Comparison of ENCODE assay signal across 9 mouse cellular contexts in genomic region chr1:126738291-126738640, GRCm38 (mm10).
DNase-seq lines count a peak whose midpoint lies in the region; ATAC-seq and TF ChIP-seq lines count a peak whose summit lies in the region.
"Had no signal": no experiment of that assay in that cellular context is flagged by ENCODE, and none has a peak within 500 bp of the region (broad histone marks: within the 10 kb centered on the region; RNA-seq: fewer than 3 reads in every experiment).

No protein-coding gene starts in this region.

- H3K36me3 ChIP-seq in heart, embryonic 11.5 days (ENCODE audit: control insufficient read depth, insufficient read depth, low read length) = no peaks in the 10 kb centered on the region
- H3K36me3 ChIP-seq in E14TG2a.4 (ENCODE audit: insufficient read depth, low read length) = no peaks in the 10 kb centered on the region
- no peaks in the 10 kb centered on the region for H3K36me3 ChIP-seq in forebrain, embryonic 15.5 days
- H3K36me3 ChIP-seq in liver, embryonic 15.5 days (replicated peaks) = no peaks in the 10 kb centered on the region

- intact Hi-C loops in heart, postnatal 14 days (cut with DNase I) = loop anchor here (5.0 kb wide), 2 partner anchors 94 to 189 kb away; partner anchors contain the start of gene Nckap5

- TF ChIP-seq CTCF in E14TG2a.4 (conservative IDR thresholded peaks at IDR 0.05; ENCODE audit: low read length) = no peak

- 5% methylated on average over 12 of the region's 12 CpGs for WGBS in heart, embryonic 11.5 days (ENCODE audit: insufficient replicate concordance)
- 2% methylated on average over 12 of the region's 12 CpGs for WGBS in forebrain, embryonic 15.5 days
- 5% methylated on average over 12 of the region's 12 CpGs for WGBS in liver, embryonic 15.5 days (ENCODE audit: insufficient replicate concordance)

- H3K4me2 ChIP-seq in heart, embryonic 11.5 days = peak overlapping the region; percentile 72
- peak overlapping the region; percentile 81 for H3K4me2 ChIP-seq in forebrain, embryonic 15.5 days (replicated peaks)
- peak overlapping the region; percentile 49 for H3K4me2 ChIP-seq in liver, embryonic 15.5 days

- DNase-seq in heart, postnatal 14 days = no peak
- DNase-seq in frontal cortex, adult 2 months (ENCODE audit: extremely low spot score in 1 of 2, low spot score in 1 of 2) = no peak
- DNase-seq in B cell, adult 2 months = no peak
- DNase-seq in cerebellum, adult 9-10 months = no peak

- no peak overlapping the region for H3K27ac ChIP-seq in heart, embryonic 11.5 days (ENCODE audit: low read depth, low read length)
- H3K27ac ChIP-seq in forebrain, embryonic 15.5 days (replicated peaks) = peak overlapping the region; percentile 59; the same call in 1 of the 2 replicates
- no peak overlapping the region for H3K27ac ChIP-seq in liver, embryonic 15.5 days (replicated peaks)
- H3K27ac ChIP-seq: macrophage had no signal

- H3K9ac ChIP-seq in heart, embryonic 11.5 days (ENCODE audit: low read depth, low read length) = no peak overlapping the region
- peak overlapping the region; percentile 41 for H3K9ac ChIP-seq in forebrain, embryonic 15.5 days (replicated peaks)
- no peak overlapping the region for H3K9ac ChIP-seq in liver, embryonic 15.5 days

- H3K4me1 ChIP-seq in heart, embryonic 11.5 days (ENCODE audit: control insufficient read depth, insufficient read depth, low read length) = no peaks in the 10 kb centered on the region
- H3K4me1 ChIP-seq in E14TG2a.4 (replicated peaks; ENCODE audit: low read depth, low read length) = peaks cover 15% of the 10 kb centered on the region
- H3K4me1 ChIP-seq in forebrain, embryonic 15.5 days = peaks cover 21% of the 10 kb centered on the region
- H3K4me1 ChIP-seq in liver, embryonic 15.5 days (replicated peaks) = no peaks in the 10 kb centered on the region; the same call in 1 of the 2 replicates

- no peak; the same call in 1 of the 2 replicates for ATAC-seq in heart, embryonic 11.5 days (replicated peaks; ENCODE audit: insufficient number of reproducible peaks, low FRiP score, low TSS enrichment)
- ATAC-seq in forebrain, embryonic 15.5 days (replicated peaks) = peak; percentile 53; the same call in 1 of the 2 replicates
- no peak for ATAC-seq in liver, embryonic 15.5 days (ENCODE audit: insufficient read depth)

- no peaks in the 10 kb centered on the region for H3K27me3 ChIP-seq in heart, embryonic 11.5 days (ENCODE audit: control insufficient read depth, insufficient read depth, low read length)
- H3K27me3 ChIP-seq in E14TG2a.4 (ENCODE audit: insufficient read depth, low read length) = peaks cover 16% of the 10 kb centered on the region
- H3K27me3 ChIP-seq in forebrain, embryonic 15.5 days = no peaks in the 10 kb centered on the region
- H3K27me3 ChIP-seq in liver, embryonic 15.5 days = peaks cover 20% of the 10 kb centered on the region; the same call in 1 of the 2 replicates

- no peaks in the 10 kb centered on the region for H3K9me3 ChIP-seq in heart, embryonic 11.5 days (replicated peaks; ENCODE audit: control insufficient read depth, low read length)
- H3K9me3 ChIP-seq in E14TG2a.4 (ENCODE audit: low read length) = no peaks in the 10 kb centered on the region
- H3K9me3 ChIP-seq in forebrain, embryonic 15.5 days = no peaks in the 10 kb centered on the region
- no peaks in the 10 kb centered on the region for H3K9me3 ChIP-seq in liver, embryonic 15.5 days (replicated peaks)

- peak overlapping the region; percentile 44 for H3K4me3 ChIP-seq in heart, embryonic 11.5 days (ENCODE audit: low read depth, low read length)
- H3K4me3 ChIP-seq in E14TG2a.4 (replicated peaks; ENCODE audit: low read length) = peak overlapping the region; percentile 23; the same call in 1 of the 2 replicates
- H3K4me3 ChIP-seq in forebrain, embryonic 15.5 days = peak overlapping the region; percentile 47
- peak overlapping the region; percentile 38 for H3K4me3 ChIP-seq in liver, embryonic 15.5 days (replicated peaks)
